Mouse (Mus musculus) heart, adult 10 weeks (tissue): ENCODE results near the gene Gm47985. TPM values are rescaled to one million over a fixed set of nuclear protein-coding genes. Genes with fewer than 3 reads are reported as not detected.

Experiments
- polyA plus RNA-seq: library from polyadenylated mRNA; stranded (reverse); fragments of 350-450 nt; fragmentation: Illumina TruSeq; extraction: RNeasy Lipid Tissue Mini Kit (QIAGEN cat#74804); gene quantifications from one replicate; pipeline ENCODE4 v1.2.3, GENCODE M21; 2014; ENCODE audit warnings: low read depth, low replicate concordance

Gm47985 gene
- polyA plus RNA-seq: 2.0 TPM

DNA sequence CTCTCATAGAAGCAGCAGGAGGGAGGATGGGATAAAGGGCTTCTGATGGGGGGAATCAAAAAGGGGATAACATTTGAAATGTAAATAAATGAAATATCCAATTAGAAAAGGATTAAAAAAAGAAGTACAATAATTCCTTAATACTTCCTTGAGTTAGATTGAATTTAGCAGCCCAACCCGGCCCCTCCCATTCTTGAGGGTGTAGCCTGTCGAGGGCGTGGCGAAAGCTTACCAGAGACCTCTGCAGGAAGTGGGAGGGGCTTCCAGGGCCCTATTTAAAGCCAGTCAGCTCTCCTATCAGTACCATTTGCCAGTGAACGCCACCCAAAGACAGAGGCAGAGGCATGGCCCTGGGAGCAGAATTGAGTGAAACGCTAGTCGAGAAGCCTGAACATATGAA lies at the start of gene Gm47985:
TSS of gene Gm47985 (plus strand) at position 272 of the 400 bp plus-strand sequence.

DNA sequence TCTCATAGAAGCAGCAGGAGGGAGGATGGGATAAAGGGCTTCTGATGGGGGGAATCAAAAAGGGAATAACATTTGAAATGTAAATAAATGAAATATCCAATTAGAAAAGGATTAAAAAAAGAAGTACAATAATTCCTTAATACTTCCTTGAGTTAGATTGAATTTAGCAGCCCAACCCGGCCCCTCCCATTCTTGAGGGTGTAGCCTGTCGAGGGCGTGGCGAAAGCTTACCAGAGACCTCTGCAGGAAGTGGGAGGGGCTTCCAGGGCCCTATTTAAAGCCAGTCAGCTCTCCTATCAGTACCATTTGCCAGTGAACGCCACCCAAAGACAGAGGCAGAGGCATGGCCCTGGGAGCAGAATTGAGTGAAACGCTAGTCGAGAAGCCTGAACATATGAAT lies 9.7 kb downstream of the Gm47985 start, which contains the start of gene Gm8947:
TSS of gene Gm8947 (plus strand) at position 302 of the 400 bp plus-strand sequence.

DNA sequence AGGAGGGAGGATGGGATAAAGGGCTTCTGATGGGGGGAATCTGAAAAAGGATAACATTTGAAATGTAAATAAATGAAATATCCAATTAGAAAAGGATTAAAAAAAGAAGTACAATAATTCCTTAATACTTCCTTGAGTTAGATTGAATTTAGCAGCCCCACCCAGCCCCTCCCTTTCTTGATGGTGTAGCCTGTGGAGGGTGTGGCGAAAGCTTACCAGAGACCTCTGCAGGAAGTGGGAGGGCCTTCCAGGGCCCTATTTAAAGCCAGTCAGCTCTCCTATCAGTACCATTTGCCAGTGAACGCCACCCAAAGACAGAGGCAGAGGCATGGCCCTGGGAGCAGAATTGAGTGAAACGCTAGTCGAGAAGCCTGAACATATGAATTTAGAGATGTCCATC lies 15.8 kb downstream of the Gm47985 start, which contains the start of gene Gm47995:
TSS of gene Gm47995 (plus strand) at position 329 of the 400 bp plus-strand sequence.

DNA sequence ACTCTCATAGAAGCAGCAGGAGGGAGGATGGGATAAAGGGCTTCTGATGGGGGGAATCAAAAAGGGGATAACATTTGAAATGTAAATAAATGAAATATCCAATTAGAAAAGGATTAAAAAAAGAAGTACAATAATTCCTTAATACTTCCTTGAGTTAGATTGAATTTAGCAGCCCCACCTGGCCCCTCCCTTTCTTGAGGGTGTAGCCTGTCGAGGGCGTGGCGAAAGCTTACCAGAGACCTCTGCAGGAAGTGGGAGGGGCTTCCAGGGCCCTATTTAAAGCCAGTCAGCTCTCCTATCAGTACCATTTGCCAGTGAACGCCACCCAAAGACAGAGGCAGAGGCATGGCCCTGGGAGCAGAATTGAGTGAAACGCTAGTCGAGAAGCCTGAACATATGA lies 21.5 kb downstream of the Gm47985 start, which contains the start of gene 3110040M04Rik:
TSS of gene 3110040M04Rik (plus strand) at position 304 of the 400 bp plus-strand sequence.

DNA sequence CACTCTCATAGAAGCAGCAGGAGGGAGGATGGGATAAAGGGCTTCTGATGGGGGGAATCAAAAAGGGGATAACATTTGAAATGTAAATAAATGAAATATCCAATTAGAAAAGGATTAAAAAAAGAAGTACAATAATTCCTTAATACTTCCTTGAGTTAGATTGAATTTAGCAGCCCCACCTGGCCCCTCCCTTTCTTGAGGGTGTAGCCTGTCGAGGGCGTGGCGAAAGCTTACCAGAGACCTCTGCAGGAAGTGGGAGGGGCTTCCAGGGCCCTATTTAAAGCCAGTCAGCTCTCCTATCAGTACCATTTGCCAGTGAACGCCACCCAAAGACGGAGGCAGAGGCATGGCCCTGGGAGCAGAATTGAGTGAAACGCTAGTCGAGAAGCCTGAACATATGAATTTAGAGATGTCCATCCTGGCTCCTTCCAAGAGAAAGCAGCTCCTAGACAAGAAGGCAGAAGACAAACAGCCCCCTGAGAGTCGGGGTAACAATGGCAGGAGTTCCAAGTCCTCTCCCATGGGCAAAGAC lies 27.6 kb downstream of the Gm47985 start, which contains the start of gene Gm47996:
TSS of gene Gm47996 (plus strand) at position 308 of the 532 bp plus-strand sequence.

Other genes starting within 250 kb of the Gm47985 start
- 17.2 TPM for gene Hmcn1, start 189.1 kb upstream of the Gm47985 start, polyA plus RNA-seq
- not detected for gene Gm8947, start 9.8 kb downstream of the Gm47985 start, polyA plus RNA-seq
- not detected for gene Gm47995, start 15.9 kb downstream of the Gm47985 start, polyA plus RNA-seq
- not detected for gene 3110040M04Rik, start 21.6 kb downstream of the Gm47985 start, polyA plus RNA-seq
- gene Gm47996, start 27.6 kb downstream of the Gm47985 start, polyA plus RNA-seq: not detected
- 1,195 TPM for gene Ivns1abp, start 161.9 kb downstream of the Gm47985 start, polyA plus RNA-seq
- 5.2 TPM for gene Swt1, start 245.9 kb downstream of the Gm47985 start, polyA plus RNA-seq
- 24.7 TPM for gene Trmt1l, start 246.0 kb downstream of the Gm47985 start, polyA plus RNA-seq